Mouse (Mus musculus) bone marrow macrophage, adult 2 months (primary cell): ENCODE measurements around the gene Med13l.

Experiments
- CTCF ChIP-seq: IDR thresholded peaks from 2 replicates; pipeline ENCODE4 v1.5.1; 2012; ENCODE audit warnings: low read depth, mild to moderate bottlenecking, low read length, moderate library complexity
- POLR2A ChIP-seq: IDR thresholded peaks from 2 replicates; pipeline ENCODE4 v1.6.1; 2012; ENCODE audit warnings: mild to moderate bottlenecking, low read depth, low read length, borderline replicate concordance

- TF ChIP-seq CTCF (no peak), POLR2A (no peak)
These were observed 193.8 kb downstream of the Med13l start for GRCm38 (mm10) chr5:118754191-118754759.
